Mouse (Mus musculus): ENCODE results near the gene Tmbim4. TPM values are rescaled to one million over a fixed set of nuclear protein-coding genes. Genes with fewer than 3 reads are reported as not detected.

Gene Tmbim4
- 42.4 TPM for total RNA-seq (2023)

GRCm38 (mm10) chr10:120201131-120201921, at the start of gene Tmbim4:
Gene Tmbim4, plus strand, starts transcription at chr10:120201590.

DNA sequence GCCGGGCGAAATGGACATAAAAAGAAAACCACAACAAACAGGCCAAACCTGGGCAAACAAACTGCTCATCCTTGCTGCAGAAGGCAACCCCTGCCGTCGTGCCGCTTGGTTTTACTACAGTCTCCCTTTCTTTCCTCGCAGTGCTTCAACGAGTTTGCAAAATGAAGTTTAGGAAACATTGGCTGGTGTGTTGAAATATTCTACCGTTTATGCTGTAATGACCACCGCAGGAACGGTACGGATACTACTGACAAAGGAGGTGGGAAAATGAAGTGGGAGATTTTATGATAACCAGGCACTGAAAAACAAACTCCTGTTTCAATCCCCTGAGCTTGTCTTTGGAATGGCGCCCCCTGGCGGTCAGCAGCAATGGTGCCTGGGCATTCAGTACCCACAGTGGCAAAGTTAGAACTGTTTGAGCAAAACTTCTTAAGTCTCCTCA, 592 bp downstream of the Tmbim4 start, which contains the start of gene Irak3:
Irak3 (minus strand) TSS at position 170 of the 442 bp plus-strand sequence.

DNA sequence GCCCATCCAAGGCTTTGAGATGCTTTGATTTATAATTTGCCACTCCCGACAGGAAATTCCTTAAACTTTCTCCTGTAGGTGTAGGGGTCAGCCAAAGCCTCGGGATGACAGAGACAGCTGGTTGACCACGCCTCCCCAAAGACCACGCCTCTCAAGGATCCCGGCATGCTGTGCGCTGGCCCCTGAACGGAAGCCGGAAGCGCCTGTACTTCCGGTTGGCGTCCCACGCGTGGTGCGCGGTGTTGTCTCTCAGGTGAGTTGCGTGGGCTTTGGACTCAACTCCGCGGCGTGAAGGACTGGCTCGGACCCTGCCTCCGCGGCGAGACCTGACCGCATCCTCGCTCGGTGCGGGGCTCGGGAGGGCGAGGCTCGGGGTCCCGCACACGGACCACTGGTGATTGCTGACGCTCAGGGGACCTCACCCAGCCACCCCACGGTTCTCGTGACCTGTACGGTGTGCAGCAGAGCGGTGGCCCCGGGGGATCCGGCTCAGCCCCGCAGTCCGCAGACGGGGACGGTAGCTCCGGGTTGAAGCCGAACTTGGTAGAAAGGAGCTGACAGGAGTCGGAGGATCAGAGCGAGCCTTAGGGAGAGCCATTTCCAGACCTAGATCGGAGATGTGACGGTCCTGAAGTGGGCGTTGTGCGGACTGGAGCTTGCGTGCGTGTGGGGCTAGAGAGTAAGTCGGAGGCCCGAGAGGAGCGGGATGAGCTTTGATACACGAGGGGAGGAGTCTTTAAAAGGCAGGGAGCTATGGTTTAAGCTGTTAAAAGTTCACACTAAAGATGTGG, 25.7 kb downstream of the Tmbim4 start, which contains the start of gene Llph:
Llph (plus strand) TSS at position 200 of the 791 bp plus-strand sequence.

Other genes starting within 250 kb of the Tmbim4 start
- 40.1 TPM for gene Helb, start 88.6 kb upstream of the Tmbim4 start, total RNA-seq (2023)
- 18.6 TPM for gene Irak3, start 540 bp downstream of the Tmbim4 start, total RNA-seq (2023)
- gene Llph, start 25.5 kb downstream of the Tmbim4 start, total RNA-seq (2023): 50.0 TPM

Data from CD4-positive naive resting alpha-beta T cell, adult 76 days (primary cell).